Mouse (Mus musculus) stomach, postnatal 0 days (tissue): ENCODE measurements around the gene Zbtb5.

Experiments
- CTCF ChIP-seq: IDR thresholded peaks from 2 replicates; pipeline ENCODE4 v1.5.1; 2016; ENCODE audit warnings: antibody characterized with exemption, low read depth, mild to moderate bottlenecking, moderate library complexity
- EP300 ChIP-seq: optimal IDR thresholded peaks from 2 replicates; pipeline ENCODE3; 2016; ENCODE audit warnings: antibody characterized with exemption

GRCm38 (mm10) chr4:45005452-45005851, 6.8 kb downstream of the Zbtb5 start:
- TF ChIP-seq EP300 (no peak), CTCF (no peak)
